Mouse (Mus musculus): ENCODE results near the gene Zswim4. TPM values are rescaled to one million over a fixed set of nuclear protein-coding genes. Genes with fewer than 3 reads are reported as not detected.

Gene Zswim4
- total RNA-seq, 2 experiments from 2014 or later = 35.8 to 37.6 TPM

DNA sequence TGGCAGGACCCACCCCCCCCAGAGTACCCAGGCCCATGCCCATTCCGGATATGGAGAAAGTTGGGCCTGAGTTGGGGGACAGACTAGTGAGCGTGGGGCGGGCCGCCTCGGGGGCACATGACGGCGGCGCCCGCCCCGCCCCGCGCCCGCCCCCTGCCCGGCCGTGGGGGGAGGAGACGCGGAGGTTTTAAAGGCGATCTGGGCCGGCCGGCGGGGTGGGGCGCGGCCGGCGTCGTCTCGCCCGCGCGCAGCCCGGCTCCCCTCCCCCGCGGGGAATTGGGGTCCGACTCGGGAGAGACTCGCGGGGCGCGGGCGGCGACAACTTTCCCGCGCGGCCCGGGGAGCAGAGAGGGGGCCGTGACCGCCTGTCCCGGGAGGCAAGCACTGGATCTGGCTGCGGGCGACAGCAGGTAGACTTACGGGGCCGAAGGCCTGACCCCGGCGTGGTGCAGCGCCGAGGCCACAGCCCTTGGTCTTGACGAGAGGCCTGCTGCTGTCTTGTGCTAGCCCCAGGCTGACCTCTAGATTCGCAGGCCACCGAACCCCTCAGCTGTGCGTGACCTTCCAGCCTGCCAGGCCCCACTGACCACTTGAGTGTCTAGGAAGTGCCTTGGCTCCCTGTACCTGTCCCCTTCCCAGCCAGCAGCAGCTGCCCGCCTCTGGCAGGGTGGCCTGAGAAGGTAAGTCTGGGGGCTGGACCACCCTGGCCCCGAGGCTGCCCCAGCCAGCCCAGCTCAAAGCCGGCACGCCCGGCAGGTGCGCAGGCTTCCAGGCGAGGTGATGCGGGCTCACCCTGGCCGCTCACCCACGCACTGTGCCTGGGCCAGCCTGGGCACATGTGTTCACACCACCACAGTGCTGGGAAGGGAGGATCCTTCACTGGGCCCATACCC is 36.0 kb downstream of the Zswim4 start:
- DNase-seq (ENCODE audit: low spot score in 2 of 2) = peak; percentile 62 to 66

DNA sequence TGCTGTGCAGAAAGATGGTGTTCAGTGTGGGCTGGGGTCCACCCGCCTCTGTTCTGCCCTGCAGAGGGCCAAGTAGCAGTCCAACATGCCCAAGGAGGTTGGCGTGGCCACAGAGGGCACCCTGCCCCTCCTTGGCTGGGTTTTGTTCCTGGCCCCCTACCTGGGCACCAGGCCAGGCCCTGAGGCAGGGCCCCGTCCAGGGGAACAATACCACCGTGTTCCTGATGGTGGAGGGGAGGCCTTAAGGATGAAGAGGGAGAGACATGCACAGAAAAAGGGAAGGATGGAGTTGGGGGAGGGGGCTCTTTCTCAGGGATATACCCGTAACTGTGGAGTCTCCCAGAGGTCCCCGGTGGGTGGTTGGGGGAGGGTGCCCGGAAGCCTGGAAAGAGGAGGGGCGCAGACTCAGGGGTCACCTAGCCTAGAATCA is 36.7 kb downstream of the Zswim4 start:
- no peak for DNase-seq (ENCODE audit: low spot score in 2 of 2)

DNA sequence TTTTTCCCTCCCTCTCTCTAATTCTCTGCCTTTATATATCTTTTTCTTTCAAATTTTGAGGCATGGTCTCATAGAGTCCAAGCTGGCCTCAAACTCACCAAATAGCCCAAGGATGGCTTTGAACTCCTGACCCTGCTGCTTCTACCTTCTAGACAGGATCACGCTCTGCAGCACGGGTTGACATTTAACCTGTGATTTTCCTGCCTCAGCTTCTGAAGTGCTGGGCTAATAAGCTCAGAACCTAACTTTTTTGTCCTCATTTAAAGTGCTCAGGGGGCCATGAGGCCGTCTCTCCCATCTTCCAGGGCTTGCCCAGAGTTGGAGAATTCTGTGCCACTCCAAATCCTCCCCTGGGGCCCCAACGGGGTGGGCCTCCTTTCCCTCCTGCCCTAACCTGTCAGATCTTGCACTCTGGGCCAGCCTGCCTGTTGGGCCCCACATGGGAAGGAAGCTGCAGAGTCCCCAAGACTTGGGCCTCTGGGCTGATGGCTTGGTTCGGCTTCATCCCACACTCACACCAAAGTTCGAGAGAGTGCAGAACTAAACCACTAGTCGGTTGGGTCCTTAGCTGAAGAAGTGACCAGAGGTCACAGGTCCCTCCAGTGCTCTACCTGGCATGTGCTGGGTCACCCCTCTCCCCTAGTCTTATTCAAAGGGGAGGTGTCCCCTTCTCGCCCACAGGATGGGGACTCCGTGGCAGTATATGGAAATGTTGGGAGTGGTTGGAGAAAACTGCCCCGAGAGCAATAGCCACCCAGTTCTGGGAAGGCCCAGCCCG is 37.3 kb downstream of the Zswim4 start:
- DNase-seq (ENCODE audit: low spot score in 2 of 2) = no peak

DNA sequence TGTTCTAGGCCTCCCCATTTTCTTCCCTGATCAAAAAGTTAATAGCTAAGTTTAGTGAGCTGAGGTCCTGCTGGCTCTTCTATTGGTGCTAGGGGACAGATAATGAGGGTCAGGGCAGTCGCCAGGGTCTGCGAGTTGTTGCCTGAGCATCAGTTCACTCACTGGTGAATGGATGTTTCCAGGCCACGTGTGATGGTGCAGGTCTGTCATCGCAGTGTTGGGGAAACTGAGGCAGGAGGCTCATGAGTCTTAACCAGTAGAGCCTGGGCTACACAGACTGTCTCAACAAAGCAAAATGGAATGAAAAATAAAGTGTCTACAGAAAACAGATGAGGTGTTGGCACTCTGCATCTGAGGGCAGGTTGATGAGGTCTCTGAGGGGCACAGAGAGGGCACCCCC is 38.0 kb downstream of the Zswim4 start:
- no peak for DNase-seq (ENCODE audit: low spot score in 2 of 2)

DNA sequence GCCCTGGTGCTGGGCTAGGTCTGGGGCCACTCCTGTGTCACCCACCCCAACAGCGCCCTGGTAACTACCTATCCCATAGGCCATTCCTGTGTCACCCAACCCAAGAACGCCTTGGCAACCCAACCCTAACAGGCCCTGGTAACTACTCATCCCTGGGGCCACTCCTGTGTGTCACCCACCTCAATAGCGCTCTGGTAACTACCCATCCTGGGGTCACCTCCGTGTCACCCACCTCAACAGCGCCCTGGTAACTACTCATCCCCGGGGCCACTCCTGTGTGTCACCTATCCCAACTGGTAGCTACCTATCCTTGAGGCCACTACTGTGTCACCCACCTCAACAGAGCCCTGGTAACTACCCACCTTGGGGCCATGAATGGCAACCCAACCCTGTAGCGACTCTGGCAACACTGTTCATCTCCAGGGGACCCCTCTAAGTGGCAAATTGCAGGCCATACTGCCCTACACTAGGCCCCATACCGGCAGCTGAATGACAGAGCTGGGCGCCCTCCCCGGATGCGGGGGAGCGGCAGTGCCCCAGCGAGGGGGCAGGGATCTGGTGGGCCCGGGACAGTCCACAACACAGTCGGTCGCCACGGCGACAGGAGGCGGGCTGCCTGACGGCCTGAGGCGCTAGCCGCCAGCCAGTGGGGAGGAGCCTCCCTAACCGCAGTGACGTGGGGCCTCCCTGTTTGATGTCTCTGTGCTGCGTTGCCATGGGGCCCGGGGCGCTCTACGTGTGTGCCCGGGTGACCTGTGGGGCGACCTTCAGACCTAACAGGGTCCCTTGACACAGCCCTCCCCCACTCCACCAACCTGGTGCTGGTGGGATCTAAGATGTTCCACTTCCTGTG is 38.7 kb downstream of the Zswim4 start:
- DNase-seq (ENCODE audit: low spot score in 2 of 2) = peak; percentile 68 to 76

DNA sequence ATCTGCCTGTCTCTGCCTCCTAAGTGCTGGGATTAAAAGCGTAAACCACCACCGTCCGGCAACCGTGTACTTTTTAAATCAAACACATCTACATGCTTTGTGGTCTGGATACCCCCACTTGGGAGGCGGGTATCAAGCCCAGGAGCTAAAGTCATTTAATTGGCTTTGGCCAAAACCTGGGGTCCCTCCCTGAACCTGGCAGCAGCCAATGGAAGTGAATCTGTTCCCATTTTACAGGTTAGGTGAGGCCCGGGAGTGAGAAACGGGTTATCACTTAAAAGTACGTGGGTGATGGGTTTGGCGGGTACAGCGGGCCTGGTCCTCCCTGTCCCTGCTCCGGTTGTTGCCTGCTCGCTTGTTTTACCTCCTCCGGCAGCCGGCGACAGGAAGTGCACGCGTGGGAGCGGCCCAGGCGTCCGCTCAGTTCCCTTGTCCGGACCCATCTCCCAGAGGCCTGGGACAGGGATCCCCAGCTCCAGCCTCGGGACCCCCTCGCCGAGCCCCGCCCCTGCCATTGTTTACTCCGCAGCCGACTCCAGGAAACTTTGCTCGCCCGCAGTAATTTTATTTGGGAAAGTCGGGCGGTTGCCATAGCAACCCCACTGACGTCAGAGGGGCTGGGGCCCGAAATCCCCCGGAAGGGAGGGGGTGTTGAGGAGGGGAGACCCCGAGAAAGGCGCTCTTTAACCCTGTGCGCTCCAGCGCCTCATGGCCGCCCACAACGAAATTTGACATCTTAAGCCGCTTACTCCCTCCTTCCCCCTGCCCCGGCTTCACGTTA is 39.5 kb downstream of the Zswim4 start:
- peak; percentile 64 for DNase-seq (ENCODE audit: low spot score in 2 of 2)

DNA sequence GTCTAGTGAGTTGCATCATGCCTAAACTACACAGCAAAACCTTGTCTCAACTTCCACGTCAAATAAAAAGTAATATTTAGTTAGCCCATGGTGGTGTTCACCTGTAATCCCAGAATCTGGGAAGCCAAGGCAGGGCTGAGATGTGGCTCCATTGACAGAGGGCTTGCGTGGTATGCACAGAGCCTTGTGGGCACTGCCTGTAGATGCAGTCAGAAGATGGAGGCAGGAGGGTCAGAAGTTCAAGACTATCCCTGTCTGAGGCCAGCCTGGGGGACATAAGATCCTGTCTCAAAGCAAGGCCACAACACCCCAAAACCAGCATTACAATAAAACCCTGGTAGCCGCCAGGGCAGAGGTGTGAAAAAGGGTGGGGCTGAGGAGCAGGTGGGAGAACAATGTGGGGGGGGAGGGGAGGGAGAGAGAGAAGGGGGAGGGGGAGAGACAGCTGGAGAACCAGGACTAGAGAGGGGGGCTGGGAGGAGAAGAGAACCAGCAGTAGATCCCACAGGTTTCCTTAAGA is 42.6 kb downstream of the Zswim4 start:
- no peak for DNase-seq (ENCODE audit: low spot score in 2 of 2)

DNA sequence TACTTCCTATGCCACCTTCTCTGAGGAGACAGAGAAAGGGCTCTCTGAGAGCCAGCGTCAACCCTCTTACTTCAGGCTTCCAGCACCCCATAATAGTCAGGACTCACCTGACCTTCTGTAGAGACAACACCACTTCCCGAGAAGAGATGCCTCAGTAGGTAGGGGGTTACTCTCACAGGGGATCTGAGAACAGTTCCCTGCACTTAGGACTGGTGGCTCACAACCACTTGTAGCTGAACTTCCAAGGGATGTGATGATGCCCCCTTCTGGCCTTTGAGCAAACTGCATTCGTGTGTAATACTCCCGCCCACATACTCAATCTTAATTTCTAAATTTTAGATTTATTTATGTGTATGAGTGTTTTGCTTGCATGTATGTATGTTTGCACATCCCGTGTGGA is 43.3 kb downstream of the Zswim4 start:
- no peak for DNase-seq (ENCODE audit: low spot score in 2 of 2)

DNA sequence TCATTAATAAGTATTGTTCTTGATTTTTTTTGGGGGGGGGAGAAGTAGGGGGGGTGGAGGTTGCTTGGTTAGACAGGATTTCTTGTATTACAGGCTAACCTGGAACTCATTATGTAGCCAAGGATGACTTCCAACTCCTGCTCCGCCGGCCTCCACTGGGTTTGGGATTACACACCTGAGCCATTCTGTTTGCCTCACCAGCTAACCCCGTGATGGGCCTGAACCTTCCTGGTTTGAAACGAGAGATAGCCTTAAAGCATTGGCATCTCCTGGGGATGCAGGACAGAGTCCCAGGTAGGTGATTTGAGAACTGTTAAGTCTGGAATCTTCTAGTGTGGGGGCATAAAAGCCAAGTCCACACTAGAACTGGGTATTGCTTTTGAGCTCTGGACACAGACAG is 43.7 kb downstream of the Zswim4 start:
- DNase-seq (ENCODE audit: low spot score in 2 of 2) = no peak

DNA sequence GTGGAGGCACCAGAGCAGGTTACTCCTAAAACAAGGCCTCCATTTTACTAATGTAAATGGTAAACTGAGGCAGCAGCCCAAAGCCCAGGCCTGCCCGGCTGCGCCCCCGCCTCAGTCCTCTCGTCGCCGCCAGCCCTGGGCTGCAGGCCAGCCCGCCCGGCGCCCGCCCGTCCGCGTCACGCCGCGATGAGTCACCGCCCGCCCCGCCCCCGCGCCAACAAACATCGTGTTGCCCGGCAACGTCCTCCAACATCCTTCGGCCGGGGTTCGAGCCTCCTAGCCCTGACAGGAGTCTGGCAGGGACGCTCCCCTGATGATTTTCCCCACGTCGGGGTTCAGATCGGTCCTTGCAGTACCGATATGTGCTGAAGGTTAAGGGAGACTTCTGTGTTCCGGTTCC is 44.3 kb downstream of the Zswim4 start:
- DNase-seq (ENCODE audit: low spot score in 2 of 2) = peak; percentile 67 to 72

DNA sequence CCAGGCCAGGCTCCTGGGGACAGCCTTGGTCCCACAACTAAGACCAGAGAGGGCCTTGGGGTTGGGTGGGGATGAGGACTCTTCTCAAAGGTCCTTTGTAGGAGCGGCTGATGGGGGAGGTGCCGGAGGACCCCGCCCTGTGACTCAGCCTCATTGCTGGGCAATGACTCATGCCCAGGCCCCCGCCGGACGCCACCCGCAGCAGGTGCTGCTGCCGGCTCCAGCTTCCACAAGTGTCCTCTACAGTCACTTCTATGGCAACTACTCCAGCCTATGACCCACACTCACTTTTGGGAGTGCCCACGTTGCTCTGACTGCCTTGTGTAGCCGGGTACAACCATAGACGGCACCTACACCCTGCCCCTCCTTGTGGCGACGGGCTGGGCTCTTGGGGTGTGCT is 44.8 kb downstream of the Zswim4 start:
- no peak for DNase-seq (ENCODE audit: low spot score in 2 of 2)

DNA sequence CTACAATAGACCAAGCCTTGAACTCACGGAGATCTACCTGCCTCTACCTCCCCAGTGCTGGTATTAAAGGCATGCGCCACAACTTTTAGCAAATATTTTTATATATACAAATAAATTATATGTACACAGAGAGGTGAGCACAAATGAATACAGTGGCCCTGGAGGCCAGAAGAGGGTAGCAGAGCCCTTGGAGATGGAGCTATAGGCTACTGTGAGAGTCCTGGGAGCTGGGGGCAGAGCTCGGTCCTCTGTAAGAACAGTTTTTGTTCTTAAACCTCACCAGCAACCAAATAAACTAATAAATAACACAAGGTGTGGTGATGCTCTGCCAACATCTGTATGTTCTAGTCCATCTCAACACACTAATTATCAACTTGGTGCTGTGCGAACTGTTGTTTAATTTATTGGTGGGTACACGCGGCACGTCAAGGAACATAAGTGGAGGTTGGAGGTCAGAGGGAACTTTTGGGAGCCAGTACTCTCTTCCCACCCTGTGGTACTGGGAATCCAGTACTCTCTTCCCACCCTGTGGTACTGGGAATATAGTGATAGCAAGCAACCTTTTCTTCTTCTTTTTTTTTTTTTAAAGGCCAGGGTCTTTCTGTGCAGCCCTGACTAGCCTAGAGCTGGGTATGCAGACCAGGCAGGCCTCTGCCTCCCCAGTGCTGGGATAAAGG is 46.5 kb downstream of the Zswim4 start:
- no peak for DNase-seq (ENCODE audit: low spot score in 2 of 2)

DNA sequence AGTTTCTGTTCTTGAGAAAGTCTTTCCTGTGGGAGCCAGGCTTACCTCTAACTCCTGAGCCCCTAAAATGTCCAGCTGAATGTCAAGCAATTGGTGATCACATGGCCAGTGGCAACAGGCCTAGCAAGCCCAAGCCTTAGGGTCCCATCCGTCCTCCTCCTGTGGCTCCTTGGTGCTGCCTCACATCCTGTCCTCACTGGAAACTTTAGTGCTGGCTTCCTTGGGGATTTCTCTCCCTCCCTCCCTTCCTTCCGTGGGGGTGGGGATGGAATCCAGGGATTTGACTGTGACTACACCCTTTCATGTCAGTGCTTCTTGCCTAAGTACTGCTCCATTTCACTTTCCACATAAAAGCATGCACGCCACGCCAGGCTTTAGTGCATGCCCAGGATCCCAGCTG is 47.3 kb downstream of the Zswim4 start:
- no peak for DNase-seq (ENCODE audit: low spot score in 2 of 2)

DNA sequence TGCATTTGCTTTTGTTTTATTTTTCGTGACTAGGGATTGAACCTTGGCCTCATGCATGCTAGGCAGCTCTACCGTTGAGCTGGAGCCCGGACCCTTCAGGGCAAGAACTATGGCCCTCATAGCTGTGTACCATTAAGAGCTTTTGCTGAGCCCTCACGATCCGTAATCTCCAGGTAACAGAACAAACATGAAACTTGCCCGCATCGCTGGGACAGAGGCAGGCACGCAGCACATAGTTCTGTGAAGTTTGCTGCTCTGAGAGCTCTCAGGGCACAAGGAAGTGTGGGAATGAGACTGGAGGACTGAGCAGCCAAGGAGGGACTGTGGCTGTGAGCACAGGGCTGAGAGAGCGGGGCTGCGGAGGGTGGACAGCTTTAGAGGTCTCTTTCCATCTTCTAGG is 48.2 kb downstream of the Zswim4 start:
- no peak for DNase-seq (ENCODE audit: low spot score in 2 of 2)

DNA sequence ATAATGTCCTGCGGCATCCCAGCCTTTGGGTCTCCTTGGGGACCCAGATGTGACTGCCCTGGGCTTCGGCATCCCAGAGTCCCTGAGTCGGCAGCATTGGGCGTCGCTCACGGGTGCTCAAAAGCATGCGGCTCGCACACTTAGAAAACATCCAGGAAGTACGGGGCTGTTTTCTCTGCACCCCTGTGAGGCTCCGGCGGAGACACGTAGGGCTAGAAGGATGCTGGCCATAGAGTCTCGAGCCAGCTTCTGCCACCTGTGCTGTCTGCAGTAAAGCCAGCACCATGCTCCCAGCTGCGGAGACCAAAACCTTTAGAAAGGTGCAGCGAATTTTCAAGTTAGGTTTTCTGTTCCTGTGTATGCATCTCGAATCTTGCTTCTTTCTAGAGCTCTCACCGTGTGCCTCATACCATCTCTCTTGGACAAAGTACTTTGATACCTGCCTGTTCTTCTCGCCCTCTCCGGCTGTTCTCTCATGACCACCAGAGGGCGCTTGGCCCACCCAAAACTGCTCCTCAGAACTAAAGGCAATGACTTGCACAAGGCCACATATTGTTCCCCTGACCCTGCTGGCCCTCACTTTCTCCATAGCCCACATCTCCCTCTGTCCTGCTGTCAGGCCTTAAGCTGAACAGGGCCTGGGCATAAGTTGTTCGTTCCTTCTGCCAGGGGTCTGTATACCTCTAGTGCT is 49.6 kb downstream of the Zswim4 start:
- no peak for DNase-seq (ENCODE audit: low spot score in 2 of 2)

DNA sequence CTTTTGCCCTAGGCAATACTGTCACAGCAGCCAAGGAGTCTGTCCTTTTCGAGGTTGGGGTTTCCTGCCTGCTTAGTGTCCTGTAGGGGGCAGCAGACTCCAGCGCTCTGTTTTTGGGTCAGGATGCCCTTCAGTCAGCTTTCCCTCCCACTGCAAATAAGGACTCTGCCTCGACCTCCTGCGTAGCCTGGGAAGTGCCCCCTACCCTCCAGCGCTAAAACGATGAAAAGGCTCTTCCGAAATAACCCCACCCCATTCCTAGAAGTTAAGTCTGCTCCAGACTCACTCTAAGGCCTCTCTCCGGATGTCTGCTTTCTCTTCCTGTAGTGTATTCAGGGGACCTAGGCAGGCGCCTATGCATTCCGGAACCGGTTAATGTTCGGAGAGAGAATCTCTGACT is 50.3 kb downstream of the Zswim4 start:
- DNase-seq (ENCODE audit: low spot score in 2 of 2) = no peak

DNA sequence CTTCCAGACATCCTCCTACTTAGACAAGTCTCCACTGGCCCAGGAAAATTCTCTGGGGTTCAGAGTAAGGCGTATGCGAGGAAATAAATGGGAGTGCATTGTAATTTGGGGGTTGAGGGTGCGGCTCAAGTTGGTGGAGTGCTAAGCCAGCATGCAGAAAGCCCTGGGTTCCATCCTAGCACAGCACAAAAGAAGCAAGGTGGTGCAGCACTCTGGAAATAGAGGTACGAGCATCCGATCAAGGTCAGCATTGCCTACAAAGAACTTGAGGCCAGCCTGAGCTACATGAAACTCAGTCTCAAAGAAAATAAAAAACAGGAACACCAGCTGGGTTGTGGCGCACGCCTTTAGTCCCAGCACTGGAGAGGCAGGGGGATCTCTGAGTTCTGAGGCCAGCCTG is 51.7 kb downstream of the Zswim4 start, which contains the start of gene Nanos3:
Gene Nanos3, minus strand, starts transcription at position 101 of the 400 bp plus-strand sequence.
- no peak for DNase-seq (ENCODE audit: low spot score in 2 of 2)

DNA sequence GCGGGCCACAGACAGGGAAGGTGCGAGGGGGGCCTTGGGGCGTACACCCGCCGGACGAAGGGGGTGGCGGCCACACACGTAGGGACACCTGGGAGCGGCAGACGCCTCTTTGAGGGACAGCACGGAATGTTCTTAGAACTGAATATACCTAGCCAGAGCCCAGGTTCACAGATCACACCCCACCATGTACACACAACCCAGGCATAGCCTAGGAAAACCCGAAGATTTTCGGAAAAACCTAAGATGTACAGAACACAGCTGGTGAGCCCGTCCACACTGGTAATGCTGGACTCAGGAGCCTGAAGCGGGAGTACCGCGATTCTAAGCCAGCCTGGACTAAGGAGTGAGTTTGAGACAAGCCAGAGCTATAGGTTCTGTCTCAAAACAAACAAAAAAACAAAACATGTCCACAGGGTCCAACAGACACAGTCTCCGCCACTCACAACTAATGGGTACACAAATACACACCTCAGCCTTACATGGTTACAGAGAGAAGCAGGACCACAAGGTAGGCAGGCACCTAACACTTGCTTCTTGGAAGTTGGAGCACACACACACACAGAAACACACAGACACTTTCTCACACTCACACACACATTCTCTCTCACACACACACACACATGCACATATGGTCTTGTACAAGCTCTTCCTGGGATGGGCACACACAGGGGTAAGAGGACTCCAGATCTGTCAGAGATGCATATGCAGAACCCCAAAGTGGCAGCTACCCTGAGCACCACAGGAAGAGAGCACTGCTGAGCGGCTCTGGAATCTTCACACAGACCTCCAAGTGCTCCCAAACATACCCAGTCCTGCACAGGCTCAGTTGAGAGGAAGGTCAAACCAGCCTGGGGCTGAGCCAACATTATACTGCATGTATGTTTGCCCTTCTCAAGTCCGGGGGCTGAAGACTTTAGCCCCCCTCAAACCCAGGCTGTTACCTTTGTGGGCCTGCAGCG is 52.5 kb downstream of the Zswim4 start:
- DNase-seq (ENCODE audit: low spot score in 2 of 2) = no peak
